Comparison of ENCODE assay signal across 8 mouse cellular contexts in the genomic region with DNA sequence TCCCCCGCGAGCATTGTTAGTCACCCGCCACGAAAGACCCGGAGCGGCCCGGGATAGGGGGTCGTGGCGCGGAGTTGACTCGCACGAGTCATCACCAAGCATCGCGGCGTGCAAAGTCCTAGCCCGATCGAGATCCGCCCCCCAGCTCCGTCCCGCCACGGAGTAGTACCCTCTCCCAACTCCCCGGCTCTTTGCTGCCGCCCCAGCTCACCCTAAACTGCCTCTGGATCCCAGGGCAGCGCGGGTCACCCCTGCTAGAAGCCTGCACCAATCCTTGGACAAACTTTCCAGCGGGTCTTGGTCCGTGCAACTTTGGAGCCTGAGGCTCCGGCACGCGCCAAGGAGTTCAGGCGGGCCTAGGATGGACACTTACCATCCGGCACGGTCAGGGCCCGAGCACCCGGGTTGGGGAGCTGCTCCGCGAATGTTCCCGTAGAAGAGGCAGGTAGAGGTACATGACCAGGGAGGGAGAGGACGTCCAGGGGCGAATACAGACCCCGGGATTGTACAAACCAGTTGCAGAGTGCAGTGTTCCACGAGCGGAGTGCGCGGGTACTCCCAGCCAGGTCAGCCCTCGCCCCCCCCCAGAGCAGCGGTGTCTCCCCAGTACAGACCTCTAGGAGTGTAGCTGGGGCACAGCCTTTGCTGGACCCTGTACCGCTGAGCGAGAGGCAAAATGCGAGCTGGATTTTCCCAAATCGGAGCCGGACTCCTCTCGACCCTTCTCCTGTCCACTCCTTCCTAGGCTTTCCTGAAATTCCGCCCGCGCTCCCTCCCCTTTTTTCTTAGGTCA. TPM values are rescaled to one million over a fixed set of nuclear protein-coding genes. Genes with fewer than 3 reads are reported as not detected.
A peak's percentile ranks its signal among the peaks of the same experiment; 100 is the strongest.
DNase-seq lines count a peak whose midpoint lies in the region; ATAC-seq and TF ChIP-seq lines count a peak whose summit lies in the region.

No protein-coding gene starts in this region.

- peak overlapping the region; percentile 51 for H3K9ac ChIP-seq in intestine, postnatal 0 days (ENCODE audit: low read depth, low read length)
- peak overlapping the region; percentile 73 for H3K9ac ChIP-seq in lung, embryonic 14.5 days

- H3K4me2 ChIP-seq in intestine, postnatal 0 days (replicated peaks; ENCODE audit: low read depth), result peak overlapping the region; percentile 93
- H3K4me2 ChIP-seq in lung, embryonic 14.5 days, result peak overlapping the region; percentile 95

- no peak overlapping the region for H3K27ac ChIP-seq in intestine, postnatal 0 days (ENCODE audit: low read depth, low read length)
- peak overlapping the region; percentile 60 for H3K27ac ChIP-seq in lung, embryonic 14.5 days (ENCODE audit: low read depth)
- no peak overlapping the region for H3K27ac ChIP-seq in olfactory bulb, adult 2 months (ENCODE audit: insufficient read depth, low read depth, low read length)

- peaks cover 3% of the 10 kb centered on the region; the same call in 1 of the 2 replicates for H3K4me1 ChIP-seq in intestine, postnatal 0 days (replicated peaks; ENCODE audit: control insufficient read depth, insufficient read depth, low read length)
- H3K4me1 ChIP-seq in lung, embryonic 14.5 days (ENCODE audit: insufficient read depth), result no peaks in the 10 kb centered on the region
- H3K4me1 ChIP-seq in olfactory bulb, adult 2 months (ENCODE audit: control insufficient read depth, insufficient read depth, low read length), result peaks cover 19% of the 10 kb centered on the region

- ATAC-seq in intestine, postnatal 0 days, result peak; percentile 61
- peak; percentile 91 for ATAC-seq in lung, embryonic 14.5 days (ENCODE audit: insufficient read depth)

- under 1% methylated on average over 56 of the region's 56 CpGs for WGBS in intestine, postnatal 0 days
- under 1% methylated on average over 55 of the region's 56 CpGs for WGBS in lung, embryonic 14.5 days
- 2% methylated on average over 56 of the region's 56 CpGs for WGBS in olfactory bulb, adult 2 months

- DNase-seq in spleen, adult 12 weeks (ENCODE audit: low spot score), result peak; percentile 4
- DNase-seq in spleen, postnatal 4 days (ENCODE audit: low spot score in 2 of 2), result no peak
- DNase-seq in cerebellum, postnatal 4 days (ENCODE audit: low spot score in 2 of 2), result peak; percentile 35 to 73
- peak; percentile 50 to 66 for DNase-seq in gastrocnemius, postnatal 4 days (ENCODE audit: low spot score in 2 of 2)
- DNase-seq in lung, embryonic 14.5 days, result peak; percentile 90
- no peak for DNase-seq in c-Kit-positive CD71-positive TER-119-positive erythroid progenitor cells, embryonic 14.5 days (ENCODE audit: low spot score)

- no peak for TF ChIP-seq POLR2A in olfactory bulb, adult 2 months (IDR thresholded peaks at IDR 0.05; ENCODE audit: insufficient read depth, low read depth, low read length)

- H3K9me3 ChIP-seq in intestine, postnatal 0 days (ENCODE audit: control insufficient read depth), result no peaks in the 10 kb centered on the region
- H3K9me3 ChIP-seq in lung, embryonic 14.5 days (ENCODE audit: low read depth, low read length), result no peaks in the 10 kb centered on the region

- H3K4me3 ChIP-seq in intestine, postnatal 0 days (ENCODE audit: low read depth, low read length), result peak overlapping the region; percentile 56
- H3K4me3 ChIP-seq in lung, embryonic 14.5 days (ENCODE audit: low read depth, low read length), result peak overlapping the region; percentile 67
- peak overlapping the region; percentile 42 for H3K4me3 ChIP-seq in olfactory bulb, adult 2 months (ENCODE audit: insufficient read depth, low read depth, low read length)

- TF ChIP-seq CTCF in intestine, postnatal 0 days (IDR thresholded peaks at IDR 0.05; ENCODE audit: low read depth), result no peak
- no peak; the same call in 1 of the 2 replicates for TF ChIP-seq CTCF in lung, embryonic 14.5 days (IDR thresholded peaks at IDR 0.05; ENCODE audit: low read depth)
- 0 out of 2 replicates have a peak, but pooled peaks have one; percentile 4 for TF ChIP-seq CTCF in olfactory bulb, adult 2 months (IDR thresholded peaks at IDR 0.05; ENCODE audit: insufficient read depth, low read depth, low read length)

- peaks cover 7% of the 10 kb centered on the region; the same call in 1 of the 2 replicates for H3K27me3 ChIP-seq in intestine, postnatal 0 days (replicated peaks; ENCODE audit: control insufficient read depth, insufficient read depth, low read length)
- H3K27me3 ChIP-seq in lung, embryonic 14.5 days (ENCODE audit: insufficient read depth, low read length), result no peaks in the 10 kb centered on the region

- no peaks in the 10 kb centered on the region for H3K36me3 ChIP-seq in intestine, postnatal 0 days (ENCODE audit: control insufficient read depth, insufficient read depth)
- H3K36me3 ChIP-seq in lung, embryonic 14.5 days (ENCODE audit: insufficient read depth), result no peaks in the 10 kb centered on the region

RNA-seq across cellular contexts. Expression of a gene that starts 21.8 kb away (rescaled TPM):
- total RNA-seq in gastrocnemius, postnatal 4 days (2021), result 10 to 100 TPM; 25.3 to 26.4 TPM
- polyA plus RNA-seq in intestine, postnatal 0 days (2015; fragmentation: Nextera tagmentation; extraction: Ambion mirVana), result 3.0 and 5.2 TPM in 2 replicates
- polyA plus RNA-seq in lung, embryonic 14.5 days (2014; fragmentation: Nextera tagmentation; extraction: Ambion mirVana), result 33.7 and 34.8 TPM in 2 replicates
- not detected in 2 replicates for polyA plus RNA-seq in olfactory bulb, adult 2 months (2012; ENCODE audit: insufficient read depth, insufficient read length, low replicate concordance, missing spikeins)

RNA-seq across cellular contexts. Expression of a gene that starts 33.4 kb away (rescaled TPM):
- 10 to 100 TPM; 20.6 to 23.1 TPM for total RNA-seq in gastrocnemius, postnatal 4 days (2021)
- 14.6 and 16.3 TPM in 2 replicates for polyA plus RNA-seq in intestine, postnatal 0 days (2015; fragmentation: Nextera tagmentation; extraction: Ambion mirVana)
- 16.1 and 17.1 TPM in 2 replicates for polyA plus RNA-seq in lung, embryonic 14.5 days (2014; fragmentation: Nextera tagmentation; extraction: Ambion mirVana)
- polyA plus RNA-seq in olfactory bulb, adult 2 months (2012; ENCODE audit: insufficient read depth, insufficient read length, low replicate concordance, missing spikeins), result not detected in 2 replicates

RNA-seq across cellular contexts. Expression of a gene that starts 59.8 kb away (rescaled TPM):
- total RNA-seq in gastrocnemius, postnatal 4 days (2021), result 1 to 10 TPM; 4.7 to 5.3 TPM
- 9.6 and 11.5 TPM in 2 replicates for polyA plus RNA-seq in intestine, postnatal 0 days (2015; fragmentation: Nextera tagmentation; extraction: Ambion mirVana)
- polyA plus RNA-seq in lung, embryonic 14.5 days (2014; fragmentation: Nextera tagmentation; extraction: Ambion mirVana), result 20.3 and 21.6 TPM in 2 replicates
- not detected in 2 replicates for polyA plus RNA-seq in olfactory bulb, adult 2 months (2012; ENCODE audit: insufficient read depth, insufficient read length, low replicate concordance, missing spikeins)

Comparison
In these comparisons a context has a peak if more than half of its experiments do, and no peak if none do; other contexts are left out.
1. DNase-seq: peak in spleen, adult 12 weeks (single experiment), cerebellum, postnatal 4 days (2 of 2), gastrocnemius, postnatal 4 days (2 of 2) and lung, embryonic 14.5 days (single experiment); none in spleen, postnatal 4 days (0 of 2) and c-Kit-positive CD71-positive TER-119-positive erythroid progenitor cells, embryonic 14.5 days (single experiment).
2. Peak in every context shown above with its lines, with median percentiles within 50 percentile points of each other: H3K4me3 ChIP-seq.